Mouse (Mus musculus) lung, adult 18-20 months (tissue): ENCODE data around the gene Upp2.

ENCODE experiments used
- DNase-seq, 2 experiments: peaks; one replicate each; pipeline ENCODE4 v3.0.0; 2022; ENCODE audit warnings: mixed read lengths in 2 of 2

Upp2 gene

GRCm38 (mm10) chr2:58625186-58625585 is 58.1 kb downstream of the Upp2 start:
- no peak for DNase-seq

- no peak for DNase-seq
Measured at GRCm38 (mm10) chr2:58625681-58626080, 58.6 kb downstream of the Upp2 start.

- DNase-seq, result no peak
Measured at GRCm38 (mm10) chr2:58626136-58626769, 59.2 kb downstream of the Upp2 start.

- no peak for DNase-seq
Measured at GRCm38 (mm10) chr2:58627981-58628380, 60.9 kb downstream of the Upp2 start.

GRCm38 (mm10) chr2:58628993-58629392 is 61.9 kb downstream of the Upp2 start:
- no peak for DNase-seq

GRCm38 (mm10) chr2:58629440-58629839 is 62.3 kb downstream of the Upp2 start:
- DNase-seq, result no peak

GRCm38 (mm10) chr2:58633791-58634190 is 66.7 kb downstream of the Upp2 start:
- no peak for DNase-seq

- DNase-seq, result no peak
Measured at GRCm38 (mm10) chr2:58641761-58642555, 74.9 kb downstream of the Upp2 start.

GRCm38 (mm10) chr2:58645667-58646066 is 78.6 kb downstream of the Upp2 start:
- no peak for DNase-seq

- DNase-seq, result no peak
Measured at GRCm38 (mm10) chr2:58655169-58655568, 88.1 kb downstream of the Upp2 start.

GRCm38 (mm10) chr2:58656959-58657358 is 89.9 kb downstream of the Upp2 start:
- no peak for DNase-seq

GRCm38 (mm10) chr2:58657855-58658254 is 90.8 kb downstream of the Upp2 start:
- no peak for DNase-seq

GRCm38 (mm10) chr2:58660591-58660990 is 93.5 kb downstream of the Upp2 start:
- no peak for DNase-seq

GRCm38 (mm10) chr2:58661116-58661515 is 94.0 kb downstream of the Upp2 start:
- no peak for DNase-seq

GRCm38 (mm10) chr2:58662661-58663060 is 95.6 kb downstream of the Upp2 start:
- no peak for DNase-seq

GRCm38 (mm10) chr2:58663404-58664120 is 96.5 kb downstream of the Upp2 start:
- peak in 1 of 2 experiments; percentile 43 for DNase-seq

- peak; percentile 63 to 75 for DNase-seq
Measured at GRCm38 (mm10) chr2:58665081-58665814, 98.2 kb downstream of the Upp2 start.

GRCm38 (mm10) chr2:58667298-58667697 is 100.2 kb downstream of the Upp2 start:
- DNase-seq, result no peak

- peak; percentile 39 to 49 for DNase-seq
Measured at GRCm38 (mm10) chr2:58667991-58668390, 100.9 kb downstream of the Upp2 start.

GRCm38 (mm10) chr2:58669114-58669513 is 102.0 kb downstream of the Upp2 start:
- no peak for DNase-seq

- peak in 1 of 2 experiments; percentile 13 for DNase-seq
Measured at GRCm38 (mm10) chr2:58672520-58672919, 105.4 kb downstream of the Upp2 start.

- no peak for DNase-seq
Measured at GRCm38 (mm10) chr2:58679968-58680367, 112.9 kb downstream of the Upp2 start.

- DNase-seq, result peak; percentile 45 to 54
Measured at GRCm38 (mm10) chr2:58680794-58681193, 113.7 kb downstream of the Upp2 start.
